Mouse (Mus musculus) left cerebral cortex, postnatal 4 days (tissue): Measurements from ENCODE around the gene Fam214a. TPM values are rescaled to one million over a fixed set of nuclear protein-coding genes. Genes with fewer than 3 reads are reported as not detected.
A peak's percentile ranks its signal among the peaks of the same experiment; 100 is the strongest.

Experiments
- DNase-seq: peaks from one replicate; pipeline ENCODE4 v3.0.0-alpha.2; 2022
- intact Hi-C: fragments of 180-260 bp; cut with DNase I; formaldehyde crosslinking; loops from one replicate; pipeline ENCODE4 v1.15.1; 2025
- total RNA-seq, 2 experiments: library from RNA; stranded (reverse); gene quantifications; 2 replicates each; pipeline ENCODE4 v1.2.3; 2021

The Fam214a gene
- total RNA-seq: 10 to 100 TPM; 25.7 to 28.8 TPM

DNA sequence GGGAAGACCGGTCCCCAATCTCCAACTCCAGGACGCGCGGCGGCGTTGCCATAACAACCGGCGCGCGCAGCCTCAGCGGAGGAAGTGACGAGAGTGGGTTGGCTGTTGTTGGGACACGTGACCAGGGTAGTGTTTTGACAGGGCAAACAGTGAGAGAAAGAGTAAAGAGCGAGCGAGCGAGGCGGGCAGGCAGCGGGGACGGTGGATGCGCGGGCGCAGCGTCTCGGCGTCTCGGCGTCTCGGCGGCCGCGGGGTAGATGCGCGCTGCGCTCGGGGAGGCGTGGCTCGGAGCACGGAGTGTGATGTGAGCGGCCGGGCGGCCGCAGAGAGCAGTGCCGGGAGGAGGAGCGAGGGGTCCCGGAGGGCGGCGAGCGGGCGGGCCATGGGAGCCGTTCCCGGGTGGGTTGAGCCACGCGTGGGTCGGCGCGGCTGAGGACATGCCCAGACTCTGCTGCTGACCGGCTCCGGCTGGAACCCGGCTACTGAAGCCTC, at the start of gene Fam214a:
Gene Fam214a (plus strand): TSS at position 129 of the 492 bp plus-strand sequence.
- intact Hi-C loops: no loop called here
- peak; percentile 91 for DNase-seq

DNA sequence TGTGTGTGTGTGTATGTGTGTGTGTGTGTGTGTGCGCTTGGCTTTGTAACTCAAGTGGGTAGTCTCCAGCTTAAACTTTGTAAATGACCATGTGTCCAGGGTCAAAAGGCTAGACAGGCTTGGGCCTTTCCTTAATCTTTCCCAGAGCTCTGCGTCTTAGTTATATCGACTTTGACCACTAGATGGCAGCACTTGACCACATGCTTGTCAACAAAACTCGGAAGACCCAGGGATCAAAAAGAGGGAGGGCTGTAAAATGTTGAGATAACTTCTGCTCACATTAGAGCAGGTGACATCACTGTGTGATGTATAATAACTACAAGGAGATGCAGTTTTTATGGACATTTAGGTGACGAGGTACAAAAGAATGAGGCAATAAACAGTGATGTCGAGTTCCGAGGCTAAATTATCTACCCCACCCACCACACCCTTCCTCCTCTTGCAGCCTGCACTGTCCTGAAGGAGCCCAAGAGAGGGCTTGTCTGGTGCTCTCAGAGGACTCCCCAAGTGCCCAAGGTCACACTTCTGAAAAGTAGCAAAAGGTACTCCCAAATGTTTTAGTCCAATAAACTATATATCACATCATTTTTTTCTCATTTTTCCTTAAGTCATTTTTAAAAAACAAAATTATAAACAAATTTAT, 47.7 kb upstream of the Fam214a start:
- intact Hi-C loops: loop anchor here (5.0 kb wide), 1 partner anchor 117 kb away; no protein-coding TSS in a partner anchor

DNA sequence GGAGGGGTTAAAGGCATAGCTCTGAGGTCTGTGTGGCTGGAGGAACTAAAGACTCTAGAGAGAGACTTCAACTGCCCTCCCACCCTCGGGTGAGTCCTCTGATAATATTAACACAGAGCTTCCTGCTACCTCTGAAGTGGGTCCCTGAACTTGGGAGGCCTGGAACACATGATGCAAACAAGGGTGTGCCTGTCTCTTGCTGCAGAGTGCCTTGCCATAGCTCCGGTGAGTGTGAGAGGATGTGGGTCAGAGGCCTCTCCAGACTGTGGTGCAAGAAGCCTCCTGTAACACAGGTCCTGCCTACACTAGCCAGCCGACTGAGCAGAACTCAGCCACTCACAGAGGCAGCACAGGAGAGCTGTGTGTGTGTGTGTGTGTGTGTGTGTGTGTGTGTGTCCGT, 45.7 kb upstream of the Fam214a start:
- intact Hi-C loops: loop anchor here (5.0 kb wide), 1 partner anchor 115 kb away; no protein-coding TSS in a partner anchor
- no peak for DNase-seq

More for the DNA sequence above, 47.7 kb upstream of the Fam214a start:
- DNase-seq: peak; percentile 64

DNA sequence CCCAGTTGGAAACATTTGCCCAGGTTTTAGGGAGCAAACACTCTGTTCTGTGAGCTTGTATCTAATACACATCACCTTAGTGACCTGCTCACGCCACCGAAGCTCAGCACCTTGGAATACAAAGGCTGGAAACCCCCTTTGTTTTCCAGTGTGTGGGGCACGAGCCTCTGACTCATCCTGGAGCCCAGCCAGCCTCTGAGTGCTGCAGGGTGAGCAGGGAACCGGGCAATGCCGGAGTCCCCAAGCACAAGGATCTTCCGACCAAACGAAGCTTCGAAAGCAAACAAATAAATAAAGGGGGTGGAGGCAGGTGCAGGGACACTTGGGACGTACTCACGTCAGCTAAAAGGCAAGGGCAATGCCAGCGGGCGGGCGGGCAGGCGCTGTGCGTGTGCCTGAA, 43.4 kb upstream of the Fam214a start:
- DNase-seq: peak; percentile 40

DNA sequence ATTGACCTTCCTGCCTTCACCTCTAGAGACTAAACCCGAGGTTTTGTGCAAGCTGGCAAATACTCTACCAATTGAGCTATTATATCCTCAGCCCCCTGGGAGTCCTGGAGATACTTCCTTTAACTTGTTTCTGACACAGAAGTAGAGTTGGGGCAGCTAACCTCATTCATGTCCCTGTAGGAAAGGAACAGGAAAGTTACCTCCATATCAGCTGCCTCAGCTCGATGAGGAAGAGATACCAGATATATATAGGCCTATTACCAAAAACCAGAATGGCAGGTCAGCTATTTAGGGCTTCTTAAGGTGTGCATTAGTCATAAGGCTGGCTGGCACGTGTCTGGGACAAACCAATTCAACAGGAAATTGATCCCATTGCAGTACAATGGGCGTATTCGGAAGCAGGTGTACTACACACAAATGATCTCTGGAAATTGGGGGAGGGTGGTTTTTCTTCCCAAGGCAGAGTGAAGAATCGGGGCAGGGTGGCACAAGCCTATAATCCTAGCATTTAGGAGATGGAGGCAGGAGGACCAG, 42.4 kb upstream of the Fam214a start:
- no peak for DNase-seq
- intact Hi-C loops: loop anchor here (10.0 kb wide), 1 partner anchor 355 kb away; no protein-coding TSS in a partner anchor

More for the DNA sequence above, 43.4 kb upstream of the Fam214a start:
- intact Hi-C loops: loop anchor here (5.0 kb wide), 1 partner anchor 113 kb away; no protein-coding TSS in a partner anchor

DNA sequence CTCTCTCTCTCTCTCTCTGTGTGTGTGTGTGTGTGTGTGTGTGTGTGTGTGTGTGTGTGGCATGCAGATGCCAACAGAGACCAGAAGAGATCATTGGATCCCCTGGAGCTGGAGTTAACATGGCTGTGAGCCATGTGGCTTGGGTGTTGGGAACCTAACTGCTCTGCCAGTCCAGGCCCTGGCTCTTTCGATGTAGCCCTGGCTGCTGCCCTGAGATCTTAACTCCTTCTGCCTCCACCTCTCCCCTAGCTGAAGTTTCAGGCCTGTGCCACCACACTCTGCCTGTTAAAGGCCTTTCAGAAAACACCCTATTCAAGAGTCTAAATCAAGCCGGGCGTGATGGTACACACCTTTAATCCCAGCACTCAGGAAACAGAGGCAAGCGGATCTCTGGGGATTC, 41.3 kb upstream of the Fam214a start:
- DNase-seq: peak; percentile 13
- intact Hi-C loops: loop anchor here (10.0 kb wide), 1 partner anchor 353 kb away; no protein-coding TSS in a partner anchor

DNA sequence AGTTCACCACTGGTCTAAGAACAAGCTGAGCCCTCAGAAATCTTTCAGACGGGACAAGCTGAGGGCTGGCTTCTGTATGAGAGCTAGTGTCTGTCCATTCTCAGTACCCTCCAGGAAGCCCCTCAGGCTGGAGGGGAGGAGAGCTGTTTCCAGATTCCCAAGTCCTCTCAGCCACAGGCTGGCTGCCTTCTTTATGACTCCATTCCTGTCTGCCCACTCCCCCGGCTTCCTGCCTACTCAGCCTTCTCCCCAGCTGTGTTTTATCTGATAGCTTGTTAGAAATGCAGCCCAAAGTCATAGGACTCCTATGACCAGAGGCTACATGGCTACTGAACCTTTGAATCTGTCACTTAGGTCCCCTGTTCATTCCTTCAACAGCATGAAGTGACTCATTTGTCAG, 40.8 kb upstream of the Fam214a start:
- intact Hi-C loops: loop anchor here (10.0 kb wide), 1 partner anchor 353 kb away; no protein-coding TSS in a partner anchor
- DNase-seq: no peak

DNA sequence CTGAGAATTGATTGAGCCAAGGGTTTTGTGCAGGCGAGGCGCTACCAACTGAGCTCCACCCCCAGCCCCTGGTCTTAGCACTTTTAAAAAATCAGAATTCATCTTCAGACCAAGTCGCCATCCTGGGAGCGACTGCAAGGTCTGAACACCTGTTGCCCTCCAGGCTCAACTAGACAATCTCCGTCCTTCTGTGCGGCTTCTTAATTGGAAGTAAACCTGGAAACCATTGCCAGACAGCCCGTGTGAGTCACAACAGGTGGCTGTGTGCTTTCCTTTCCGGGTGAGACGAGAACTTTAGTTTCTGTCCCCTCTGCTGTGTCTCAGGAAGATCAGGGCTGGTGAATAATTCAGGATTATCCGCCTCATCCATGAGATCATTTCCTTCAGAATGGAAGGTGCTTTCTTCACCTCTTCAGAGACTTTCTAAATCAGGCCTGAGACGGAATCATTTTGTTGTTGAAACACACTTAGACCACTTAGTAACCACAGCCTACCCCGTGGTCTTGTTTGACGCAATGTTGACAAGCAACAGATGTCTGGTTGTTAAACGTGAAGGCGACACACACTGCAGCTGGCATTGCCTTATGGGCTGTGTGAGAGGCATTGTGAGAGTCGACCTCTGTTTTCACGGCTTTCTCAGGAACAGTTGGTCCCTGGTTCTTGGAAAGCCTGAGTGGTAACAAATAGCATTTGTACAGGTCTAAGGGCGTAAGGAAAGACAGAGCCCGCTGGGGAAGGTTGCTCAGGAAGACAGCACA, 39.9 kb upstream of the Fam214a start:
- intact Hi-C loops: loop anchor here (10.0 kb wide), 1 partner anchor 352 kb away; no protein-coding TSS in a partner anchor
- no peak for DNase-seq

DNA sequence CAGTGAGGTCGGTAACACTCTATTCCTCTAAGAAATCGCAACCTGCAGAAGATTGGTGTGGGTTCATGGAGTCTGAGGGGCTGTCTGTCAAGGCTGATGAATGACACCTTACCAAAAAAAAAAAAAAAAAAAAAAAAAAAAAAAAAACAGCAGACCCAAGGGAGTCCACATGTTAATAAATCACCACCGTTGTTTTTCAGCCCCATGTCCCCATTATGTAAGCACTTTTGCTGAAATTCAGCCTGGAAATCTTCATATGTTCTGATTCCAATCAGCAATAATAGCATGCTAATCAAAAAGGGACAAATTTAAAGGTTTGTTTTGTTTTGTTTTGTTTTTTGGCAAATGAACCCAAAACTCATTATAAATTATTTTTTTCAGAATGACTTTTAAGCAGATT, 37.1 kb upstream of the Fam214a start:
- no peak for DNase-seq
- intact Hi-C loops: loop anchor here (10.0 kb wide), 1 partner anchor 349 kb away; no protein-coding TSS in a partner anchor

DNA sequence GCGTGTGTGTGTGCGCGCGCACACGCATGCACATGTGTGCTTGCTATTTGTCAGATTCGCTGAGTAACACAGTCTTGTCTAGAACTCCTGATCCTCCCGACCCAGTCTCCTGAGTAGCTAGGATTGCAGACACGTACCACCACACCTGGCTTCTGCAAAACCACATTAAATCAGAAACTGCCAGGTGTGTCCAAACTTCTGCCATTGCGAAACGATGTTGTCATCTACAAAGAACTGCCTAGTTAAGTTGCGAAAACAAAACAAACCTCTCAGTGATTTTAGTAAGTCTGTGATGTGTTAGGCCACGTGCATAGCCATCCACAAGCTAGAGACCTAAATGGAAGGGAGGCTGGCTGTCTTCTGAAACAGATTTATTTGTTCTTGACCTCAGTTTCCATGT, 32.2 kb upstream of the Fam214a start:
- intact Hi-C loops: no loop called here
- DNase-seq: no peak

DNA sequence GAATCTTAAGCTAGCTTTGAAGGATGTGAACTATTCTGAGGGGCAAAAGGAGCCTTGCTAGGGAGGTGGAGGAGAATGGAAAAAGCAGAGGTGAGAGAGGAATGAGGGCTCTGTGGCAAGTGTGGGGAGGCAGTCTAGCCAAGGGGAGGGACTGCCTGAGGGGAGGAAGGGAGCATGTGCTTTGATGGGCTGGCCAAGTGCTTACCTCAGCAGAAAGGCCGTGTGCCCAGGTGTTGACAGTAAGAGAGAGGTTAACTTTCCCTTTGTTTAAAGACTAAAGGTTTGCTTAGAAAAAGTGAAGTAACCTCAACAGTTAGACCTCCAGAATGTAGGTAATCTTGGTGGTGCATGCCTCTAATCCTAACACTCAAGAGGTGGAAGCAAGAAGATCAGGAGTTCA, 31.3 kb upstream of the Fam214a start:
- intact Hi-C loops: no loop called here
- DNase-seq: no peak

DNA sequence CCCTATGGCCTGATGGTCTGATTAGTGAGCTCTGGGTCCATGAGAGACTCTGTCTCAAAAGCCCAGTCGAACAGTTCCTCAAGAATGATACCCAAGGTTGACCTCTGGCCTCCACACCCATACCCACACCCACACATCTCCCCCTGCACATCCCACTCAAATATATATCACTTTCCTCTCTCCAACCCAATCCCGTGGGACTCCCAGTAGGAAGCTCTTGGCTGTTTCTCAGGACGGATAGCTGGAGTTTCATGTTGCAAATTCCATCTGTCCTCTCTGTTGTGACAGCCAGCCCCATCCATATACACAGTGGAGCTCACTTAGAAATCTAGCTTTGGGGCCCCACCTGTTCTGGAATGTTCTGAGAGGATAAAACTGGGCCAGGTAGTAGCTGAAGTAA, 29.8 kb upstream of the Fam214a start:
- intact Hi-C loops: no loop called here

DNA sequence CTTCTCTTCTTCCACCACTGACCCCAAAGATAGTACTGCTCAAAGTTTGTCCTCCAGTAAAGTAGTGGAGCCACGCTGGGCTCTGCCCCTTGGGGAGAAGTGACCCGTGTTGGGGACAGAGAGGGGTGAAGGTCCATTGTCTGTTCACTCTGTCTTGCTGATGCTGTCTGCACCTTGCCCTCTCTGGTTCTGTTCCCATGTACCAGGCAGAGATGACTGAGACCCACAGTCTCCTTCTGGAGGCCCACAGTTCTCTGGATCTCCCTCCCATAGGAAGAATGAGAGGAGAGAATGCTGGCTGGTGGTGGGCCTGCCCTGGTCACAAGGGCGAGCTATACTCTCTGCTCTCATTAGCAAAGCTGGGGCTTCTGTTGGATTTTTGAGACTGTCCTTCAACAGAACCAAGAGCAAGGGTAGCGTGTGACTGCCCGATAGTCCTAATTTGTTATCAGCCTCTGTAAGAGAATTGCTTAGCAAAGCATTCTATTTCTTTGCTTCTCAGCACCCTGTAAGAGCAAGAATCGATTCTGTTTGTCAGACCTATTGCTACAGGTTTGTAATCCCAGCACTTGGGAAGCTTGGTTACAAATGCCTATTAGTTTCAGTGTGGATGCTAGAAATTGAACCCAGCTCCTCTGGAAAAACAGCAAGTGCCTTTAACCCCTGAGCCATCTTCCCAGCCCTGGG, 29.2 kb upstream of the Fam214a start:
- intact Hi-C loops: no loop called here
- no peak for DNase-seq

More for the DNA sequence above, 29.8 kb upstream of the Fam214a start:
- no peak for DNase-seq

DNA sequence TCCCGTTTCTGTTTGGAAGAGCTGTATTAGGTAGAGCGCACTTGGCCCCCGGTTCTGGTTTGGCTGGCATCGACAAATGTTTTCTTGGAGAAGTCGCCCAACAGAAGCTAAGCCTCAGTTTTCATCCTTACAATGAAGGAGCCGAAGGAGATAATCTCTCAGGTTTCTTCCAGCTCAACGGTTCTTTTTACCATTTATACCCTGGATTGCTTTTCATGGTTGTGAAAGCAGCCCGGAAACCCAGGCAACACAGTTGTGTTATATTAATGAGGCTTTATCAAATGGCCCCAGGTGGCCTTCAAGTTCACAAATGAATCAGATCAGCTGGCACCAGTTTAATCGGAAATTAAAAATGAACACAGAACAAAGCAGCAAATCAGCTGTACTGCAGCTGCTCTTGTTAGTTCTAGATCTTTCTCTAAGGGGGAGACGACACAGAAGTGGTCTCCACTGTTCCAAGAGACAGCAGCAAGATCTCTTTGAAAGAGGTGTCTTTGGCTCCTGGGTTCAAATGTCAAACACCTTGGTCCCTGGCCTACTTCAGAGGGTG, 27.4 kb upstream of the Fam214a start:
- intact Hi-C loops: no loop called here
- DNase-seq: no peak

DNA sequence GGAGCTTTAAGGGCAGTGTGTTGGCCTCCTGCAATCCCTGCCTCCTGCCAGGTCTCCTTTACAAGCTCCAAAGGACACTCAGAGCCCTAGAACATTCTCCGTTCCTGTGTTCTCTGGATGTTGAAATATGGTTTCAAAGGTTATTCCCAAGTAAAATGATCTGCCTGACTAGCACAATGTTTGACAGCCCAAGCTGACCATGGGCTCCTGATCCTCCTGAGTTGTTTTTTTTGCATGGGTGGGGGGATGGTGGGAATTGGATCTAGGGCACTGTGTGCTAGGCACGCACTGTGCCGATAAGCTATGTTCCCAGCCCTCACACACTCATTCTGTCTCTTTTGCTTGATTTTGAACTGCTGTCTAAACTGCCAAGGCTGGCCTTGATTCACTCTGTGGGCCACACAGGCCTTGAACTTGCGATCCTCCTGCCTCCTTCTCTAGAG, 22.7 kb upstream of the Fam214a start:
- intact Hi-C loops: no loop called here
- no peak for DNase-seq

DNA sequence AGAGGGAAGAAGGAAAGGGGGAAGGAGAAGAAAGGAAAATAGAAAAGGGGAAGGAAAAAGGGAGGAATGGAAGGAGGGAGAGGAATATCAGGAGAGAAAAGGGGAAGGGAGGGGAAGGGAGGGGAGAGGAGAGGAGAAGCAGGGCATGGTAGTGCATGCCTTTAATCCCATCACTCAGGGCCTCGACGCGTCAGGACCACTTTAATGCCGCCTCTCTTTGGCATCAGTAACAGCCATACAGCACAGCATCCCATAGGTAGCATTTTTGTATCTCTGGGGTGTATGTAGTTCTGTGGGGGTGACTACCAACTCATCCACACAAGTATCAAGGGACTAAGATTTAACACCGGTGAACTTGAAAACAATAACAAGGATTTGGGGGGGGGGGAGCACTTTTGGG, 22.0 kb upstream of the Fam214a start:
- intact Hi-C loops: no loop called here
- DNase-seq: no peak

DNA sequence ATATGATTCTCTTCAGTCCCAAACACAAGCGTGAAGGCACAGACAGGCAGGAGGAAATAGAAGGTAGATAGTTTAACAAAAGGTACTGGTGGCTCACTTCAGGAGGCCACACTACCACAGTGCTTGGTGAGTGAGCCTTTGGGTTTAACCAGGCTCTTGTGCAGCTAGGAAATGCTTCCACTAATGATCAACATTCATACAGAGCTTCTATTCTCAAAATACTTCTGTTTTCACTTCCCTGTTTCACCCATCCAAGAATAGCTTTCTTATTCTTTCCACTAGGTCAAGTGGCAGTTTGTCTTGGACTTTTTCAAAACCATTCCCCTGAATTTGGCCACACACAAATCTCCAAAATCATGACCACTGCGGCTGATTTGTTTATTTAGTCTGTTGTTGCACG, 17.4 kb upstream of the Fam214a start:
- intact Hi-C loops: no loop called here
- DNase-seq: no peak

DNA sequence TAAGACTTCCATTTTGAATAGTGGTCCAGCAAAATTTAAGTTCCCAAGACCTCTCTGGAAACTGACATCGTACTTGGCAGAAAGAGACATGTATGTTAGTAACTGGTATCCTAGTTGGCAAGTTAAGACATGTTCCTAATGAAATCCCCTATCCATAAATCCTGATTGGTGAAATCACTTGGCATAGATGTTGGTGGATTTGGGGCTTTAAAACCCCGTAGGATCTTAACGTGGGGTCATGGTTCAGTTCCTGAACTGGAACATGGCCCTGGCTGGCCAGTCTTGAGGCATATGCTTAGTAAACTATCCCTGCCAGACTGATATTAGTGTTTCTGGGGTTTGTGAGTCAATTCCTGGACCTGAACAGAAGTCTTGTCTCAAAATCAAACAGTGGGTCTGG, 14.9 kb upstream of the Fam214a start:
- no peak for DNase-seq
- intact Hi-C loops: no loop called here

DNA sequence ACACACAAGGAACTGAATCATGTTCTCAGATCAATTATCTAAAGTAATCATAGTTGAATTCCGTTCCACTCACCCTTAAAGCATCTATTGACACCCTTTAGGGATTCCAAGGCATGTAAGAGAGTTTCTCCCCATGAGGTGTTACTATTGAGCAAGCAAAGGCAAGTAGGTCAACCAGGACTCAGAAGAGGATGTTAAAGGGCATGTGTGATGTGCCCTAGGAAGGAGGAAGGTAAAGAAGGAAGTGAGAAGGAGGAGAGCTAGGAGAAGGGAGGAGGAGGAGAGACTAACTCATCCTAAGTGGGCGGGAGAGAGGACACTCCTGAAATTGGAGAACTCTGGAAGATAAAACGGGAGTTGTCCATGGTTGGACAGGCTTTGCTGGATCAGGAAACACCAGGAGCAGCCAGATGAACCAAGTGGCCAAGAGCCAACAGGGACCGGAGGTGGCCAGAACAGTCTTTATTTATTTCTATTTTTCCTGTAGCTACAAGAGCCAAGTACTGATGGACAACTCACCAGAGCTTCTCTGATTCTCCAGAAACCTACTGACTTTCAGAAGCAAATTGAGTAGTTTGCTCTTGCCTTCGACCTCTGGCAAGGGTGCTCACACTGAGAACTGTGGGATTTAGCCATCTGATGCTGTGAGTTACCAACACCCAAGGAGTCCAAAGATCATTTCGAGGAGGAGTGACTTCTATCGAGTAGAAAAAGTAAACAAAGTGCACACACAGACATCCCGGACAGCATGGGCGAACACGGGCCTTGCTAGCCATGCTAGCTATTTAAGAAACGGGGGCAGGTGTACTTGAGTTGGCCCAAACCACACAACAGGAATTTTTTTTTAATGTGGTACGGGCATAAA, 13.8 kb upstream of the Fam214a start:
- intact Hi-C loops: no loop called here
- no peak for DNase-seq
